Mouse (Mus musculus) hindbrain, embryonic 11.5 days (tissue): ENCODE data around the gene Fign. TPM values are rescaled to one million over a fixed set of nuclear protein-coding genes. Genes with fewer than 3 reads are reported as not detected.

Source experiments
- ATAC-seq: fragments of 200-750 bp; cut with Nextera tagmentation; 2 replicates; pipeline ENCODE4 v1.8.0; 2017; ENCODE audit warnings: mild to moderate bottlenecking, moderate TSS enrichment, moderate library complexity; ENCODE audit not compliant: low FRiP score
- DNase-seq: peaks from one replicate; pipeline ENCODE4 v3.0.0-alpha.2; 2015; ENCODE audit warnings: low spot score
- H3K27ac ChIP-seq: fragments of 300-500 bp; sonication (generic); 2 replicates; pipeline ENCODE4 v1.5.1; 2014; ENCODE audit warnings: mild to moderate bottlenecking, low read depth, low read length
- H3K27me3 ChIP-seq: fragments of 300-500 bp; sonication (generic); 2 replicates; pipeline ENCODE4 v1.6.1; 2014; ENCODE audit warnings: mild to moderate bottlenecking, low read length, moderate library complexity, mixed read lengths; ENCODE audit not compliant: control insufficient read depth, insufficient read depth
- H3K36me3 ChIP-seq: fragments of 300-500 bp; sonication (generic); 2 replicates; pipeline ENCODE4 v1.6.1; 2014; ENCODE audit warnings: mild to moderate bottlenecking, low read length, moderate library complexity, mixed read lengths; ENCODE audit not compliant: control insufficient read depth, insufficient read depth
- H3K4me1 ChIP-seq: fragments of 300-500 bp; sonication (generic); replicated peaks from 2 replicates; pipeline ENCODE4 v1.6.1; 2014; ENCODE audit warnings: low read length, mixed read lengths; ENCODE audit not compliant: control insufficient read depth, insufficient read depth
- H3K4me2 ChIP-seq: fragments of 300-500 bp; sonication (generic); replicated peaks from 2 replicates; pipeline ENCODE4 v1.6.1; 2014; ENCODE audit warnings: mild to moderate bottlenecking, low read depth, low read length
- H3K4me3 ChIP-seq: fragments of 300-500 bp; sonication (generic); 2 replicates; pipeline ENCODE4 v1.5.1; 2014; ENCODE audit warnings: low read depth, low read length
- H3K9ac ChIP-seq: fragments of 300-500 bp; sonication (generic); 2 replicates; pipeline ENCODE4 v1.6.1; 2014; ENCODE audit warnings: low read depth, low read length
- H3K9me3 ChIP-seq: fragments of 300-500 bp; sonication (generic); 2 replicates; pipeline ENCODE4 v1.6.1; 2016; ENCODE audit warnings: low read length; ENCODE audit not compliant: control insufficient read depth
- WGBS: fragments of 180-500 bp; shearing (Covaris S2); extraction: QIAGEN DNeasy Blood & Tissue Kit; methylation state at CpG from one replicate; pipeline ENCODE4 v1.1.7; 2014; 5-methylcytosine and 5-hydroxymethylcytosine counted together
- polyA plus RNA-seq: library from polyadenylated mRNA; unstranded; fragments of >200 nt; fragmentation: Nextera tagmentation; extraction: Ambion mirVana; gene quantifications from 2 replicates; pipeline ENCODE4 v1.2.1, GENCODE M21; 2014

Gene Fign
- 19.5 and 20.7 TPM in 2 replicates for polyA plus RNA-seq

- H3K27ac ChIP-seq = peak within 1 kb of the TSS; percentile 100
- no peaks in the 10 kb centered on the region for H3K27me3 ChIP-seq
- peak; percentile 87 for DNase-seq
- H3K4me2 ChIP-seq = peak within 1 kb of the TSS; percentile 72
- under 1% methylated on average over 33 of the region's 85 CpGs for WGBS
- peak within 1 kb of the TSS; percentile 79 for H3K4me3 ChIP-seq
- no peaks in the 10 kb centered on the region for H3K36me3 ChIP-seq
- no peaks in the 10 kb centered on the region for H3K4me1 ChIP-seq
- H3K9ac ChIP-seq = peak within 1 kb of the TSS; percentile 96
- H3K9me3 ChIP-seq = no peaks in the 10 kb centered on the region
- ATAC-seq = peak; percentile 87
Observed at GRCm38 (mm10) chr2:64097937-64098617, at the start of gene Fign. Gene Fign (minus strand): TSS chr2:64098038.

- H3K4me1 ChIP-seq = no peaks in the 10 kb centered on the region
- H3K9me3 ChIP-seq = no peaks in the 10 kb centered on the region
- no peak overlapping the region for H3K9ac ChIP-seq
- WGBS = 80% methylated on average over 4 of the region's 4 CpGs
- no peaks in the 10 kb centered on the region for H3K36me3 ChIP-seq
- no peak overlapping the region for H3K4me3 ChIP-seq
- no peaks in the 10 kb centered on the region for H3K27me3 ChIP-seq
- no peak overlapping the region for H3K27ac ChIP-seq
- no peak for DNase-seq
- ATAC-seq = no peak
- H3K4me2 ChIP-seq = no peak overlapping the region
Observed at GRCm38 (mm10) chr2:64133597-64133996, 35.8 kb upstream of the Fign start.

- no peak for ATAC-seq
- no peaks in the 10 kb centered on the region for H3K9me3 ChIP-seq
- 87% methylated on average over 5 of the region's 5 CpGs for WGBS
Observed at GRCm38 (mm10) chr2:64120495-64120894, 22.7 kb upstream of the Fign start.

GRCm38 (mm10) chr2:64116613-64117012, 18.8 kb upstream of the Fign start:
- Histone ChIP-seq H3K4me2 (no peak overlapping the region), H3K27ac (no peak overlapping the region), H3K4me3 (no peak overlapping the region), H3K9ac (no peak overlapping the region), H3K27me3 (no peaks in the 10 kb centered on the region), H3K4me1 (no peaks in the 10 kb centered on the region), H3K9me3 (no peaks in the 10 kb centered on the region), H3K36me3 (no peaks in the 10 kb centered on the region)
- DNase-seq (no peak), ATAC-seq (no peak)
- WGBS = 77% methylated on average over 7 of the region's 7 CpGs

More at GRCm38 (mm10) chr2:64120495-64120894, 22.7 kb upstream of the Fign start:
- Histone ChIP-seq H3K4me1 (no peaks in the 10 kb centered on the region), H3K27me3 (no peaks in the 10 kb centered on the region), H3K4me2 (no peak overlapping the region), H3K27ac (no peak overlapping the region), H3K36me3 (no peaks in the 10 kb centered on the region), H3K9ac (no peak overlapping the region), H3K4me3 (no peak overlapping the region)
- DNase-seq = no peak

GRCm38 (mm10) chr2:64111133-64111532, 13.3 kb upstream of the Fign start:
- Histone ChIP-seq H3K4me2 (no peak overlapping the region), H3K4me1 (no peaks in the 10 kb centered on the region), H3K4me3 (no peak overlapping the region), H3K36me3 (no peaks in the 10 kb centered on the region), H3K9ac (no peak overlapping the region), H3K27me3 (no peaks in the 10 kb centered on the region), H3K27ac (no peak overlapping the region), H3K9me3 (no peaks in the 10 kb centered on the region)
- DNase-seq (no peak), ATAC-seq (no peak)
- 81% methylated on average over 3 of the region's 3 CpGs for WGBS

- H3K4me2 ChIP-seq = no peak overlapping the region
- H3K36me3 ChIP-seq = no peaks in the 10 kb centered on the region
- ATAC-seq = no peak
- no peak overlapping the region for H3K9ac ChIP-seq
- 93% methylated on average over 4 of the region's 4 CpGs for WGBS
- H3K4me3 ChIP-seq = no peak overlapping the region
- no peaks in the 10 kb centered on the region for H3K4me1 ChIP-seq
- H3K9me3 ChIP-seq = no peaks in the 10 kb centered on the region
- DNase-seq = no peak
- H3K27ac ChIP-seq = no peak overlapping the region
- H3K27me3 ChIP-seq = no peaks in the 10 kb centered on the region
Observed at GRCm38 (mm10) chr2:64109860-64110259, 12.0 kb upstream of the Fign start.

GRCm38 (mm10) chr2:64108040-64108439, 10.2 kb upstream of the Fign start:
- 81% methylated on average over 8 of the region's 8 CpGs for WGBS

GRCm38 (mm10) chr2:64098618-64099320, 931 bp upstream of the Fign start:
- Histone ChIP-seq H3K4me2 (peak overlapping the region; percentile 72), H3K36me3 (no peaks in the 10 kb centered on the region), H3K4me3 (peak overlapping the region; percentile 79), H3K9me3 (no peaks in the 10 kb centered on the region), H3K9ac (peak overlapping the region; percentile 96), H3K27me3 (no peaks in the 10 kb centered on the region), H3K4me1 (no peaks in the 10 kb centered on the region), H3K27ac (peak overlapping the region; percentile 100)
- WGBS = under 1% methylated on average over 18 of the region's 21 CpGs
- ATAC-seq (peak; percentile 87), DNase-seq (peak; percentile 83)

More at GRCm38 (mm10) chr2:64108040-64108439, 10.2 kb upstream of the Fign start:
- H3K27me3 ChIP-seq = no peaks in the 10 kb centered on the region
- no peak overlapping the region for H3K27ac ChIP-seq
- no peak for DNase-seq
- no peak for ATAC-seq
- no peaks in the 10 kb centered on the region for H3K36me3 ChIP-seq
- no peaks in the 10 kb centered on the region for H3K4me1 ChIP-seq
- H3K9me3 ChIP-seq = no peaks in the 10 kb centered on the region
- H3K9ac ChIP-seq = no peak overlapping the region
- no peak overlapping the region for H3K4me2 ChIP-seq
- no peak overlapping the region for H3K4me3 ChIP-seq
